Mouse (Mus musculus) testis, adult 2 months (tissue): ENCODE measurements around the gene Sv2c.

Source experiments
- CTCF ChIP-seq: fragments of 200-500 bp; IDR thresholded peaks from 2 replicates; pipeline ENCODE4 v1.5.1; 2012; ENCODE audit warnings: low read depth, mild to moderate bottlenecking, inconsistent platforms, low read length, moderate library complexity; ENCODE audit not compliant: control insufficient read depth, insufficient read depth, insufficient replicate concordance
- POLR2A ChIP-seq: fragments of 200-500 bp; IDR thresholded peaks from 2 replicates; pipeline ENCODE4 v1.6.1; 2012; ENCODE audit warnings: low read depth, mild to moderate bottlenecking, inconsistent platforms, low read length, moderate library complexity; ENCODE audit not compliant: control insufficient read depth

GRCm38 (mm10) chr13:95997294-95997693 is 135.1 kb downstream of the Sv2c start:
- TF ChIP-seq CTCF (no peak), POLR2A (no peak)
